Mouse (Mus musculus) left cerebral cortex, postnatal 36 days (tissue): ENCODE data around the gene Gpr15. TPM values are rescaled to one million over a fixed set of nuclear protein-coding genes. Genes with fewer than 3 reads are reported as not detected.

ENCODE experiments used
- DNase-seq, 2 experiments: peaks; one replicate each; pipeline ENCODE4 v3.0.0; 2021 to 2022; ENCODE audit warnings: low spot score in 2 of 2, mixed read lengths in 1 of 2
- intact Hi-C: fragments of 180-260 bp; cut with DNase I; formaldehyde crosslinking; loops from one replicate; pipeline ENCODE4 v1.15.1; 2025
- microRNA-seq: library from miRNA; unstranded; fragments of <30 nt; microRNA quantifications from one replicate; pipeline ENCODE4 v1.2.0, GENCODE M21; 2022
- total RNA-seq, 2 experiments: library from RNA; stranded (reverse); gene quantifications; 2 replicates each; pipeline ENCODE4 v1.2.3; 2021

The Gpr15 gene
- total RNA-seq, 2 experiments from 2014 or later = not detected

- no peak for DNase-seq
- intact Hi-C loops = loop anchor here (5.0 to 10.0 kb wide), 2 partner anchors 61 to 729 kb away; partner anchors contain the start of gene Gabrr3
Observed at GRCm38 (mm10) chr16:58676156-58676555, 42.7 kb downstream of the Gpr15 start.

GRCm38 (mm10) chr16:58675256-58675655 is 43.6 kb downstream of the Gpr15 start:
- intact Hi-C loops = loop anchor here (5.0 to 10.0 kb wide), 2 partner anchors 62 to 730 kb away; partner anchors contain the start of gene Gabrr3
- DNase-seq = peak in 1 of 2 experiments; percentile 25

GRCm38 (mm10) chr16:58673811-58674410 is 45.0 kb downstream of the Gpr15 start:
- intact Hi-C loops = loop anchor here (5.0 to 10.0 kb wide), 4 partner anchors 53 to 731 kb away; partner anchors contain the start of genes Cldnd1 and Gabrr3
- no peak for DNase-seq

- no peak for DNase-seq
- intact Hi-C loops = loop anchor here (5.0 to 10.0 kb wide), 4 partner anchors 55 to 732 kb away; partner anchors contain the start of genes Cldnd1 and Gabrr3
Observed at GRCm38 (mm10) chr16:58672396-58672795, 46.5 kb downstream of the Gpr15 start.

GRCm38 (mm10) chr16:58671212-58671985 is 47.5 kb downstream of the Gpr15 start:
- DNase-seq = no peak
- intact Hi-C loops = loop anchor here (5.0 to 10.0 kb wide), 4 partner anchors 56 to 733 kb away; partner anchors contain the start of genes Cldnd1 and Gabrr3

GRCm38 (mm10) chr16:58670643-58671042 is 48.2 kb downstream of the Gpr15 start:
- intact Hi-C loops = loop anchor here (5.0 to 10.0 kb wide), 4 partner anchors 57 to 734 kb away; partner anchors contain the start of genes Cldnd1 and Gabrr3
- DNase-seq = no peak

GRCm38 (mm10) chr16:58669917-58670630 is 48.8 kb downstream of the Gpr15 start, which contains the start of gene Cpox:
Gene Cpox, plus strand, starts transcription at chr16:58670292.
- intact Hi-C loops = loop anchor here (5.0 to 10.0 kb wide), 4 partner anchors 57 to 735 kb away; partner anchors contain the start of genes Cldnd1 and Gabrr3
- peak; percentile 88 to 91 for DNase-seq

- DNase-seq = no peak
- intact Hi-C loops = no loop called here
Observed at GRCm38 (mm10) chr16:58669264-58669663, 49.6 kb downstream of the Gpr15 start.

- no peak for DNase-seq
- intact Hi-C loops = no loop called here
Observed at GRCm38 (mm10) chr16:58668586-58668985, 50.3 kb downstream of the Gpr15 start.

Small RNA genes lying within 50 kb of the gene (microRNA-seq; reads per million reads assigned to microRNA genes)
- gene Gm27564 = not detected

Other genes with a start within 250 kb of the Gpr15 start
- gene St3gal6, start 194.8 kb downstream of the Gpr15 start, total RNA-seq = 10 to 100 TPM; 20.2 to 22.9 TPM
- gene Gm813, start 102.1 kb downstream of the Gpr15 start, total RNA-seq = not detected
- not detected for gene E330017A01Rik, start 80.3 kb downstream of the Gpr15 start, total RNA-seq
- gene Cpox, start 48.8 kb downstream of the Gpr15 start, total RNA-seq = 10 to 100 TPM; 39.4 to 45.1 TPM
- gene Cldnd1, start 8.8 kb upstream of the Gpr15 start, total RNA-seq = 100 to 1,000 TPM in 1 of 2 experiments, 10 to 100 TPM in 1; 90.8 to 105 TPM
- gene Olfr172, start 44.1 kb upstream of the Gpr15 start, total RNA-seq = not detected
- gene Olfr173, start 81.2 kb upstream of the Gpr15 start, total RNA-seq = not detected
- gene Olfr175-ps1, start 107.7 kb upstream of the Gpr15 start, total RNA-seq = not detected
- gene Olfr177, start 155.7 kb upstream of the Gpr15 start, total RNA-seq = not detected
- not detected for gene Olfr178, start 173.0 kb upstream of the Gpr15 start, total RNA-seq
- gene Olfr181, start 209.7 kb upstream of the Gpr15 start, total RNA-seq = not detected
- gene Olfr180, start 210.3 kb upstream of the Gpr15 start, total RNA-seq = not detected